Mouse (Mus musculus) limb, embryonic 11.5 days (tissue): ENCODE measurements around the gene Slc47a1. TPM values are rescaled to one million over a fixed set of nuclear protein-coding genes. Genes with fewer than 3 reads are reported as not detected.
"Not testable (repeated sequence)": the region's sequence is repeated elsewhere in the genome, so short reads cannot be mapped to it uniquely, and the experiment has no call there.

Experiments used
- ATAC-seq: fragments of 200-750 bp; cut with Nextera tagmentation; 2 replicates; pipeline ENCODE4 v1.8.0; 2017; ENCODE audit warnings: low read depth; ENCODE audit not compliant: insufficient number of reproducible peaks, low FRiP score, low TSS enrichment
- DNase-seq: peaks from one replicate; pipeline ENCODE4 v3.0.0-alpha.2; 2015; ENCODE audit warnings: low spot score
- H3K27ac ChIP-seq: fragments of 300-500 bp; sonication (generic); replicated peaks from 2 replicates; pipeline ENCODE4 v1.5.1; 2014; ENCODE audit warnings: low read depth, mild to moderate bottlenecking, low read length
- H3K27me3 ChIP-seq: fragments of 300-500 bp; sonication (generic); 2 replicates; pipeline ENCODE4 v1.6.1; 2014; ENCODE audit warnings: mild to moderate bottlenecking, low read length, mixed read lengths; ENCODE audit not compliant: control insufficient read depth, insufficient read depth
- H3K36me3 ChIP-seq: fragments of 300-500 bp; sonication (generic); 2 replicates; pipeline ENCODE4 v1.6.1; 2014; ENCODE audit warnings: mild to moderate bottlenecking, low read length, moderate library complexity, mixed read lengths; ENCODE audit not compliant: control insufficient read depth, insufficient read depth
- H3K4me1 ChIP-seq: fragments of 300-500 bp; sonication (generic); 2 replicates; pipeline ENCODE4 v1.6.1; 2014; ENCODE audit warnings: low read length, mixed read lengths; ENCODE audit not compliant: control insufficient read depth, insufficient read depth
- H3K4me2 ChIP-seq: fragments of 300-500 bp; sonication (generic); 2 replicates; pipeline ENCODE4 v1.6.1; 2014; ENCODE audit warnings: low read depth, mild to moderate bottlenecking, moderate library complexity; ENCODE audit not compliant: severe bottlenecking
- H3K4me3 ChIP-seq: fragments of 300-500 bp; sonication (generic); 2 replicates; pipeline ENCODE4 v1.5.1; 2014; ENCODE audit warnings: low read depth, low read length
- H3K9ac ChIP-seq: fragments of 300-500 bp; sonication (generic); 2 replicates; pipeline ENCODE4 v1.6.1; 2014; ENCODE audit warnings: mild to moderate bottlenecking, low read length
- H3K9me3 ChIP-seq: fragments of 300-500 bp; sonication (generic); 2 replicates; pipeline ENCODE4 v1.6.1; 2016; ENCODE audit warnings: low read length; ENCODE audit not compliant: control insufficient read depth
- WGBS: fragments of 180-500 bp; shearing (Covaris S2); extraction: QIAGEN DNeasy Blood & Tissue Kit; methylation state at CpG from one replicate; pipeline ENCODE4 v1.1.7; 2014; 5-methylcytosine and 5-hydroxymethylcytosine counted together
- polyA plus RNA-seq: library from polyadenylated mRNA; unstranded; fragments of >200 nt; fragmentation: Nextera tagmentation; extraction: Ambion mirVana; gene quantifications from 2 replicates; pipeline ENCODE4 v1.2.1, GENCODE M21; 2014

The Slc47a1 gene
- polyA plus RNA-seq, 1 experiment from 2014 or later, result 0.05 TPM

GRCm38 (mm10) chr11:61411221-61411620, 33.1 kb upstream of the Slc47a1 start:
- no peak overlapping the region; the same call in 1 of the 2 replicates for H3K9ac ChIP-seq
- no peaks in the 10 kb centered on the region for H3K36me3 ChIP-seq
- no peak overlapping the region for H3K27ac ChIP-seq
- H3K4me3 ChIP-seq, result no peak overlapping the region
- H3K9me3 ChIP-seq, result no peaks in the 10 kb centered on the region
- H3K4me2 ChIP-seq, result no peak overlapping the region
- 79% methylated on average over 11 of the region's 11 CpGs for WGBS
- ATAC-seq (no peak), DNase-seq (no peak)
- no peaks in the 10 kb centered on the region for H3K4me1 ChIP-seq
- H3K27me3 ChIP-seq, result no peaks in the 10 kb centered on the region

DNA sequence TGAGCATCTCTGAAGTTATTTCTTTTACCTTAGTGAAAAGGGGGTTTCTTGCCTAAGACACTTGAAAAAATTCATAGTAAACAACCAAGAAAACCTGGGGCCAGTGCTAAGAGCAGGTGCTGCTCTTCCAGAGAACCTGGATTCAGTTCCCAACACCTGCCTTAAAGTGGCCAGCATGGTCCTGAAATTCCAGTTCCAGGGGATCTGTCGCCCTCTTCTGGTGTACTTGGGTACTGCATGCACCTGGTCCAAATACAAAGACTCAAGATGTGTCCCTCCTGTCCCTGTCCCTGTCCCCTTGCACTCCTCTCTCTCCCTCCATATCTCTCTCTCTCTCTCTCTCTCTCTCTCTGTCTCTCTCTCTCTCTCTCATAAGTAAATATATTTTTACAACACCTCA, 32.0 kb upstream of the Slc47a1 start:
- no peaks in the 10 kb centered on the region for H3K27me3 ChIP-seq
- peak; percentile 95 for DNase-seq
- H3K9ac ChIP-seq, result no peak overlapping the region
- no peak overlapping the region for H3K27ac ChIP-seq
- H3K4me3 ChIP-seq, result no peak overlapping the region
- WGBS, result 0% methylated on average over 1 of the region's 1 CpGs
- no peak for ATAC-seq
- H3K4me1 ChIP-seq, result no peaks in the 10 kb centered on the region
- H3K9me3 ChIP-seq, result no peaks in the 10 kb centered on the region
- H3K4me2 ChIP-seq, result no peak overlapping the region
- no peaks in the 10 kb centered on the region for H3K36me3 ChIP-seq

DNA sequence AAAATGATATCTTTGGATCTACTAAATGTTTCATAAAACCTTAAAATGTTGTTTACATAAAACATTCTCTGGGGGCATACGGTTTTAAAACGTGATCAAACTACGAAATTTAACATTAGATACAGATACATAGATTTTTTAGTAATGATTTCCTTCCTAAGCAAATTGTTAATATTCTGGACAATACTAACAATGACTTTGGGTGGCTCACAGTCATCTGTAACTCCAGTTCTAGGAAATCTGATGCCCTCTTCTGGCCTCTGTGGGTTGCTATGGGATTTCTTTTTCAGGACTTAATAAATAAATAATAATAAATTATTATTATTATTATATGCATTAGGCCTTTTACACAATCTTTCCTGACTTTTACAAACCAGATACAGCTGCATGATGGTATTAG, 30.9 kb upstream of the Slc47a1 start:
- Histone ChIP-seq H3K27me3 (no peaks in the 10 kb centered on the region), H3K36me3 (no peaks in the 10 kb centered on the region), H3K9ac (no peak overlapping the region), H3K27ac (no peak overlapping the region), H3K4me2 (peak overlapping the region; percentile 43), H3K4me1 (no peaks in the 10 kb centered on the region), H3K4me3 (peak overlapping the region; percentile 79; the same call in 1 of the 2 replicates), H3K9me3 (no peaks in the 10 kb centered on the region)
- DNase-seq, result no peak
- no peak for ATAC-seq
- WGBS, result 28% methylated on average over 3 of the region's 3 CpGs

DNA sequence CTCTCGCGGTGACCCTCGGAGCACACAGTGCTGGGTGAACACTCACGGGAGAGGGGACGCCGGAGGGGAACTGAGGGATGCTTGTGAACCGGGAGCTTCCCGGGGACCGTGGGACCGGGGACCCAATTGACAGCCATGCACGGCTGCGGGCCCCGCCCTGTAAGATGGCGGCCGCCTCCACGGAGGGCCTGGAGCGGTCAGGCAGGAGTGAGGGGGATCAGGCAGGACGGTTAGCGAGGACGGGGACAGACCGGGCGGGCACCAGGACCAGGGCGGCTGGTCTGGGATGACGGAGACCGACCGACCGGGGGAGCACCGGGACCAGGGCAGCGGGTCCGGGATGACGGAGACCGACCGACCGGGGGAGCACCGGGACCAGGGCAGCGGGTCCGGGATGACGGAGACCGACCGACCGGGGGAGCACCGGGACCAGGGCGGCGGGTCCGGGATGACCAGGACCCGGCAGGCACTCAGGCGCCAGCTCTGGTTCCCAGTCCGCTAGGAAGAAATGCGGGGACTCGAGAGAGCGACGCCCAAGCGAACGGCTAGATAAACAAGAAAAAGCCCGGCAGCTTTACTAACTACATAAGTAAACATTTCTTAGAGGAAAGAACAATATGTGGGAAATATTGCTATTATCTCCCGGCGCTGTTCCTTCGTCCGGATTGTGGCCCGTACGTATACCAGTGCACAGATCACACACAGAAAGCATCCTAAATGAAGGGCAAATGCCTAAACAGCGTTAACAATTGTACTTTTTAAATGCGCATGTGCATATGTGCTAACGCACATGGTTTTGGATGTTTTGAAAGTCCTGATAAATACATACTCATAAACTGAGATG, 30.3 kb upstream of the Slc47a1 start:
- Histone ChIP-seq H3K27me3 (no peaks in the 10 kb centered on the region), H3K36me3 (no peaks in the 10 kb centered on the region), H3K4me2 (peak overlapping the region; percentile 43), H3K4me3 (peak overlapping the region; percentile 79), H3K9me3 (no peaks in the 10 kb centered on the region), H3K4me1 (no peaks in the 10 kb centered on the region), H3K9ac (peak overlapping the region; percentile 62), H3K27ac (peak overlapping the region; percentile 70)
- ATAC-seq (peak; percentile 91), DNase-seq (peak; percentile 69)
- under 1% methylated on average over 64 of the region's 64 CpGs for WGBS

DNA sequence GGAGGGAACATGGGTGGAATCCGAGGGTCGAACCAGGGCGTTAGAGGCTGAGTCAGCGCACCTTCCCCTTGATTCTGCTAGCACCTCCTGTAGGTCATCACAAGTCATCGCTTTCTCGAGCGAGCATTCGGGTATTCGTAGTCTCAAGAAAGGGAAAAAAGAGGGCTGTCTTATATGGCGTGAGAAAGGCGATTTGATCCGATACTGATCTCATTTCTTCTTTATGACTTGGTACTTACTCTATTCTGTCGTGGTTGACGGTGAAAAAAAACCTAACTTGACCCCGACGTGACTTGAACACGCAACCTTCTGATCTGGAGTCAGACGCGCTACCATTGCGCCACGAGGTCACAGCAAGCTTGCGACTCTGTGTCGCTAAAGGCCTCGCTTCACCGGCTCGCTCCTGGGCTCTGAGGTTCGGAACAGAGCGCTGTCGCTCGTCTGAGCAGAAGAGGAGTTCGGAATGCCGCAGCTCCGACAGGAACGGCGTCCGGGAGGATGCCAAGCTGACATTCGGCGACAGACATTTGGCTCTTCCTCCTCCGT, 29.6 kb upstream of the Slc47a1 start:
- DNase-seq, result peak; percentile 97
- peak; percentile 83 for ATAC-seq
- no peaks in the 10 kb centered on the region for H3K4me1 ChIP-seq
- H3K9ac ChIP-seq, result peak overlapping the region; percentile 62
- peak overlapping the region; percentile 79 for H3K4me3 ChIP-seq
- no peaks in the 10 kb centered on the region for H3K27me3 ChIP-seq
- no peaks in the 10 kb centered on the region for H3K36me3 ChIP-seq
- no peaks in the 10 kb centered on the region for H3K9me3 ChIP-seq
- peak overlapping the region; percentile 43 for H3K4me2 ChIP-seq
- WGBS, result under 1% methylated on average over 39 of the region's 39 CpGs
- peak overlapping the region; percentile 70 for H3K27ac ChIP-seq

DNA sequence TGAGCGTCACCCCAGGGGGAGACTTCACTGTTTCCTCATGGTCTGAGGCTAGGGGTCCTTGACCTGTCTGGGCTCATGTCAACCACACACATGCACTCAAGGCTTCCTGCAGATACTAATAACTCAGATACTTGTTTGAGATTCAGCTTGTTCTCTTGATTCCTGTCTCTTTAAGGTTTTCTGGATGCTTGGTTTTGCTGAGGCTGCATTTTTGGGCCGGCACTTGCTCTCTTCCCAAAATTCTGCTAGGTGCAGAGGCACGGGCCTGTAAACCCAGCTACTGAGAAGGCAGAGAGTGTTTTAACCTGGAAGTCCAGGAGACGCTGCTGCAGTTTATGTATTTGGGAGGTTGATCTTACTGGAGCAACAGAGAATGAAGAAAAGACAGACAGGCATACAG, 23.6 kb upstream of the Slc47a1 start:
- no peaks in the 10 kb centered on the region for H3K9me3 ChIP-seq
- H3K27me3 ChIP-seq, result no peaks in the 10 kb centered on the region
- no peak overlapping the region for H3K9ac ChIP-seq
- no peak overlapping the region for H3K4me2 ChIP-seq
- H3K27ac ChIP-seq, result no peak overlapping the region
- DNase-seq (no peak), ATAC-seq (no peak)
- H3K4me1 ChIP-seq, result no peaks in the 10 kb centered on the region
- no peak overlapping the region for H3K4me3 ChIP-seq
- H3K36me3 ChIP-seq, result no peaks in the 10 kb centered on the region
- 88% methylated on average over 4 of the region's 4 CpGs for WGBS

DNA sequence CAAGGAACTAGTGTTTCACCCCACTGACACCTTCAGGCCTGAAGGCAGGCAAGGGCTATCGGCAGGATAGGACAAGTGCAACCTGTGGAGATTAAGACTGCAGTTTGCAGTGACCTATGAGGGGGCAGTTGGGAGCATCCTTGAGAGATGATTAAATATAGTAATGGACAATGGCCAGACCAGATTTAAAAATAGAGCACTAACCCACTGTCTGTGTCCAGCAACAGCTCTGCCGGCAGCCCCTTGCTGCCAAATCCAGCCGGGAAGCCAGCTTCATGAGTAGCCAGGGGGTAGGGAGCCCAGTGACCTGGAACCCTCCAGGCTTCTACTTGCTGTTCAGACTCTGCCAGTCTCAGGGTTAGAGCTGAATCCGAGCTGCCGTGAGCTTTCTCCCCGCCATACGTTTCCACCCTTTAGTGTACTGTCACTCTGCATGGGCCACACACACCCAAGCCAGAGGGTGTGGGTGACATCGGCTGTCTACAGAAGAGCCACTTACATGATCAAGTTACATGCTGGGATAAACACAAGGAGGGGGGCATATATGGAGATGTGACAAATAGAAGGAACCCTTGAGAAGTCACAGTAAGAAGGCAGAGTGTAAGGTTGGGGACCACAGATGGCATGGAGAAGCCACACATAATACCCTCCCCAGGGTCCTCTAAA, 22.7 kb upstream of the Slc47a1 start:
- no peak overlapping the region for H3K4me3 ChIP-seq
- no peaks in the 10 kb centered on the region for H3K9me3 ChIP-seq
- WGBS, result 80% methylated on average over 8 of the region's 8 CpGs
- H3K27ac ChIP-seq, result no peak overlapping the region
- H3K36me3 ChIP-seq, result no peaks in the 10 kb centered on the region
- no peak overlapping the region for H3K9ac ChIP-seq
- H3K27me3 ChIP-seq, result no peaks in the 10 kb centered on the region
- no peaks in the 10 kb centered on the region for H3K4me1 ChIP-seq
- ATAC-seq (no peak), DNase-seq (no peak)
- H3K4me2 ChIP-seq, result no peak overlapping the region

GRCm38 (mm10) chr11:61397423-61398043, 19.4 kb upstream of the Slc47a1 start:
- not testable (repeated sequence) for H3K9me3 ChIP-seq, H3K27me3 ChIP-seq, DNase-seq, H3K27ac ChIP-seq, H3K4me1 ChIP-seq, H3K4me2 ChIP-seq, ATAC-seq, H3K4me3 ChIP-seq, H3K9ac ChIP-seq, H3K36me3 ChIP-seq
- WGBS, result 95% methylated on average over 18 of the region's 18 CpGs
